Mouse (Mus musculus): Measurements from ENCODE around the gene Tnfrsf21. TPM values are rescaled to one million over a fixed set of nuclear protein-coding genes. Genes with fewer than 3 reads are reported as not detected.

Gene Tnfrsf21
- polyA plus RNA-seq, 1 experiment from 2014 or later = 11.9 TPM

DNA sequence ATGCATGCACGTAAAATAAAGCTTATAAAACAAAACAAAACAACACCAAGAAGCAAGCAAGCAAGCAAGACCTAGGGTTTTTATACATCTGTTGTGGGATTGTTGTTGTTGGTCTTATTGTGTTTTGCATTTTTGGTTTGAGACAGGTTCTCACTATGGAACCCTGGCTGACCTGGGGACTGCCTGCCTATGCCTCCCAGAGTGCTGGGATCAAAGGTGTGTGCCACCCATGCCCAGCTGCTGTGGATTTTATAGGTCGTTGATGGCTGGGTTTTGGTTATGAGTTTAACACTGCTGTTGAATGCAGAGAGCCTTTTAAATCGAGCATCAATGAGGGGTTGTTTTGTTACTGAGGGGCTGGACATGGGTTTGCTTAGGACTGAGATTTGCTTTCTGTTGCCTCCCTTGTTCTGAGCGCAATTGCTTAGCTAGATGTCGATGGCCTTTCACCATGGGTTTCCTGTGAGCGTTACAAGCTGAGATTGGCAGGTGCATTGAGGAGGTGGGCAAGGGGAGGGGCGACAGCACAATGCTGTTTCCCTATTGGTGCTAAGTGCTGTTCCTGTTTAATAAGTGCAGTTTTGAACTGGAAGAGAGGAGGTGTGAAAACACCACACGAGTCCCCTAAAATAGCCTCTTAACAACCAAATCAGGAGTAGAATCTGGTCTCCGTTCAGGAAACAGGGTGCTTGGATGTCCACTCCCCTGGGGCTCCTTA lies 94.0 kb downstream of the Tnfrsf21 start:
- Histone ChIP-seq H3K4me3 (no peak overlapping the region), H3K9me3 (replicated peaks) (no peaks in the 10 kb centered on the region), H3K4me2 (no peak overlapping the region), H3K27ac (ENCODE audit: poor library complexity, severe bottlenecking) (no peak overlapping the region), H3K9ac (no peak overlapping the region), H3K4me1 (replicated peaks) (no peaks in the 10 kb centered on the region), H3K27me3 (replicated peaks) (no peaks in the 10 kb centered on the region), H3K36me3 (no peaks in the 10 kb centered on the region)
- 68% methylated on average over 9 of the region's 9 CpGs for WGBS
- no peak for ATAC-seq (ENCODE audit: insufficient number of reproducible peaks, low FRiP score)

GRCm38 (mm10) chr17:43113391-43113984 lies 97.1 kb downstream of the Tnfrsf21 start:
- Histone ChIP-seq H3K36me3 (no peaks in the 10 kb centered on the region), H3K9me3 (replicated peaks) (no peaks in the 10 kb centered on the region), H3K27ac (ENCODE audit: poor library complexity, severe bottlenecking) (no peak overlapping the region), H3K4me2 (no peak overlapping the region), H3K9ac (no peak overlapping the region), H3K27me3 (replicated peaks) (no peaks in the 10 kb centered on the region), H3K4me3 (no peak overlapping the region), H3K4me1 (replicated peaks) (no peaks in the 10 kb centered on the region)
- 77% methylated on average over 9 of the region's 9 CpGs for WGBS
- no peak for ATAC-seq (ENCODE audit: insufficient number of reproducible peaks, low FRiP score)

GRCm38 (mm10) chr17:43114086-43114581 lies 97.8 kb downstream of the Tnfrsf21 start:
- no peak overlapping the region for H3K27ac ChIP-seq (ENCODE audit: poor library complexity, severe bottlenecking)
- no peaks in the 10 kb centered on the region for H3K9me3 ChIP-seq (replicated peaks)
- H3K4me3 ChIP-seq = no peak overlapping the region
- no peak for ATAC-seq (ENCODE audit: insufficient number of reproducible peaks, low FRiP score)
- no peaks in the 10 kb centered on the region for H3K4me1 ChIP-seq (replicated peaks)
- H3K9ac ChIP-seq = no peak overlapping the region
- no peak overlapping the region for H3K4me2 ChIP-seq
- no peaks in the 10 kb centered on the region for H3K36me3 ChIP-seq
- H3K27me3 ChIP-seq (replicated peaks) = no peaks in the 10 kb centered on the region
- 67% methylated on average over 8 of the region's 8 CpGs for WGBS

DNA sequence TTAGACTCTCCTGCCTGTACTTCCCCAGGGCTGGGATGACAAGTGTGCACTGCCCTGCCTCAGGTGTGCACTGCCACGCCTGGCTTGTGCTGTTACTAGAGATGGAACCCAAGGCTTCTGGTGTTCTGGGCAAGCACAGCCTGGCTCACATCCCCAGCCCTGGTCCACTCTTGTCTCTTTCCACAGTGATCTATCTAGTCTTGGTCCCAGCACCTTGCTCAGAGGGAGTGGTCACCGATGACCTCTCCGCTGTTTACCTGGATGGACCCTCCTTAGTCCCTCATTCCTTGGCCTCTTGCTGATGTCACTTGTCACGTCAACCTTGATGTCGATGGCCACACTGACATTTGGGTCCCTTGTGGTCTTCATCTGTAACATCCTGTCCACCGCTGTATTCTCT lies 98.6 kb downstream of the Tnfrsf21 start:
- H3K36me3 ChIP-seq = no peaks in the 10 kb centered on the region
- ATAC-seq (ENCODE audit: insufficient number of reproducible peaks, low FRiP score) = no peak
- no peak overlapping the region for H3K4me2 ChIP-seq
- H3K27ac ChIP-seq (ENCODE audit: poor library complexity, severe bottlenecking) = no peak overlapping the region
- WGBS = 89% methylated on average over 6 of the region's 6 CpGs
- no peak overlapping the region for H3K9ac ChIP-seq
- no peaks in the 10 kb centered on the region for H3K4me1 ChIP-seq (replicated peaks)
- no peak overlapping the region for H3K4me3 ChIP-seq
- H3K27me3 ChIP-seq (replicated peaks) = no peaks in the 10 kb centered on the region
- H3K9me3 ChIP-seq (replicated peaks) = no peaks in the 10 kb centered on the region

DNA sequence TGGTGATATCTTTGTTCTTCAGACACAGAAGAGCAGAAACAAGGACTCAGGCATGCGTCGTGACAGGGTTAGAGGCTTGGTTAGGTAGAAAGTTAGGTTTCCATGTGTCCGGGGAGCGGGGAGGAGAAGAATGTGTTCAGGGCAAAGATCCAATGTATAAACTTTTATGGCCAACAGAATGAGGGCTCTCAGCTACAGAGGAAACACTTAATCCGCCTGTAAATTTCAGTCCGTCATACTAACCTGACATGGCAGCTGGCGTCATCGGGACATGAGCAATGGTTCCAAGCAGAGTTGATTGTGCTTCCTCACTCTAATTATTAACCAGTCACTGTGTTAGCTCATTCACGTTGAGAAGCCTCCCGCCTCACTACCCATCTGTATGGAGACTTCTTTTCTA lies 100.4 kb downstream of the Tnfrsf21 start:
- H3K27me3 ChIP-seq (replicated peaks) = no peaks in the 10 kb centered on the region
- H3K4me1 ChIP-seq (replicated peaks) = no peaks in the 10 kb centered on the region
- no peak for ATAC-seq (ENCODE audit: insufficient number of reproducible peaks, low FRiP score)
- WGBS = 84% methylated on average over 10 of the region's 10 CpGs
- no peak overlapping the region for H3K4me2 ChIP-seq
- H3K36me3 ChIP-seq = no peaks in the 10 kb centered on the region
- H3K4me3 ChIP-seq = no peak overlapping the region
- no peak overlapping the region for H3K9ac ChIP-seq
- H3K27ac ChIP-seq (ENCODE audit: poor library complexity, severe bottlenecking) = no peak overlapping the region
- no peaks in the 10 kb centered on the region for H3K9me3 ChIP-seq (replicated peaks)

DNA sequence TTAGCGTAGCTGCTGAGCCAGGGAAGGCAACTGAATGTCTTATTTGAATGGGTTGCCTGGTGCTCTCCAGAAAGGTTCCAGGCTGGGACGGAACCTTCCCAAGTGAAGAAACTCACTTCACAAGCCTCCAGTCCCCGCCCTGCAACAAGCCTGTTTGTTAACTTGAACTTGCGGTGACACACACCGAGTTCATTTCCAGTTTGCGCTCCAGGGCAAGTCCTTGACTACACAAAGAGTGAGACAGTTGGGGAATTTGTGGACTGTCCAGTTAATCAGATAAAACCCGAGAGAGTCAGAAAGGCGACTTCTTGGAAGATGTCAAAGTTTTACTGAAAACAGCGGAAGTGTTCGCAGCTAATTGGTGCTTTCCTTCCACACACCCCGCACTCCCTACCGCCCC lies 103.1 kb downstream of the Tnfrsf21 start:
- H3K27ac ChIP-seq (ENCODE audit: poor library complexity, severe bottlenecking) = no peak overlapping the region
- no peak overlapping the region for H3K4me3 ChIP-seq
- H3K9me3 ChIP-seq (replicated peaks) = no peaks in the 10 kb centered on the region
- no peak overlapping the region for H3K9ac ChIP-seq
- H3K27me3 ChIP-seq (replicated peaks) = no peaks in the 10 kb centered on the region
- no peak for ATAC-seq (ENCODE audit: insufficient number of reproducible peaks, low FRiP score)
- H3K4me1 ChIP-seq (replicated peaks) = no peaks in the 10 kb centered on the region
- H3K36me3 ChIP-seq = no peaks in the 10 kb centered on the region
- no peak overlapping the region for H3K4me2 ChIP-seq
- 74% methylated on average over 12 of the region's 12 CpGs for WGBS

DNA sequence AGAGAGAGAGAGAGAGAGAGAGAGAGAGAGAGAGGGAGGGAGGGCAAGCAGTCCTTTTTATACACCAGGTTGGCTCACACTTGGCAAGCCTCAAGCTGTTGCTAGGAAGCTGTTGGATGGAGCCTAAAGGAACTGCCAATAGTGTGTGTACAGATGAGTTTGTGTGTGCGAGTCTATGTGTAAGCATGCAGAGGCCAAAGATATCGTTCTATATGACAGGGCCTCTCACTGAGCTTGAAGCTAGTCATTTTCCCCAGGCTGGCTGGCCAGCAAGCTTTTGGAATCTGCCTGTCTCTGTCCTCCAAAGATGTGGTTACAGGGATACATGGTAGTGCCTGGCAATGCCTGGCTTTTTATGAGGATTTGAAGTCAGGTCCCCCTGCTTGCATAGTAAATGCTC lies 104.7 kb downstream of the Tnfrsf21 start:
- Histone ChIP-seq H3K36me3 (no peaks in the 10 kb centered on the region), H3K9me3 (replicated peaks) (no peaks in the 10 kb centered on the region), H3K9ac (no peak overlapping the region), H3K4me1 (replicated peaks) (no peaks in the 10 kb centered on the region), H3K4me3 (no peak overlapping the region), H3K27me3 (replicated peaks) (no peaks in the 10 kb centered on the region), H3K4me2 (no peak overlapping the region), H3K27ac (ENCODE audit: poor library complexity, severe bottlenecking) (no peak overlapping the region)
- no peak for ATAC-seq (ENCODE audit: insufficient number of reproducible peaks, low FRiP score)
- 95% methylated on average over 2 of the region's 2 CpGs for WGBS

GRCm38 (mm10) chr17:43128305-43128704 lies 112.0 kb downstream of the Tnfrsf21 start:
- H3K9ac ChIP-seq = no peak overlapping the region
- no peaks in the 10 kb centered on the region for H3K9me3 ChIP-seq (replicated peaks)
- no peak overlapping the region for H3K4me2 ChIP-seq
- WGBS = 62% methylated on average over 3 of the region's 3 CpGs
- H3K36me3 ChIP-seq = no peaks in the 10 kb centered on the region
- H3K4me1 ChIP-seq (replicated peaks) = no peaks in the 10 kb centered on the region
- no peak overlapping the region for H3K4me3 ChIP-seq
- H3K27me3 ChIP-seq (replicated peaks) = no peaks in the 10 kb centered on the region
- no peak overlapping the region for H3K27ac ChIP-seq (ENCODE audit: poor library complexity, severe bottlenecking)
- ATAC-seq (ENCODE audit: insufficient number of reproducible peaks, low FRiP score) = no peak

GRCm38 (mm10) chr17:43128908-43129533 lies 112.7 kb downstream of the Tnfrsf21 start:
- no peaks in the 10 kb centered on the region for H3K4me1 ChIP-seq (replicated peaks)
- no peaks in the 10 kb centered on the region for H3K9me3 ChIP-seq (replicated peaks)
- no peak overlapping the region for H3K27ac ChIP-seq (ENCODE audit: poor library complexity, severe bottlenecking)
- no peak overlapping the region for H3K4me2 ChIP-seq
- 83% methylated on average over 7 of the region's 7 CpGs for WGBS
- no peak for ATAC-seq (ENCODE audit: insufficient number of reproducible peaks, low FRiP score)
- H3K27me3 ChIP-seq (replicated peaks) = no peaks in the 10 kb centered on the region
- H3K9ac ChIP-seq = no peak overlapping the region
- H3K36me3 ChIP-seq = no peaks in the 10 kb centered on the region
- H3K4me3 ChIP-seq = no peak overlapping the region

DNA sequence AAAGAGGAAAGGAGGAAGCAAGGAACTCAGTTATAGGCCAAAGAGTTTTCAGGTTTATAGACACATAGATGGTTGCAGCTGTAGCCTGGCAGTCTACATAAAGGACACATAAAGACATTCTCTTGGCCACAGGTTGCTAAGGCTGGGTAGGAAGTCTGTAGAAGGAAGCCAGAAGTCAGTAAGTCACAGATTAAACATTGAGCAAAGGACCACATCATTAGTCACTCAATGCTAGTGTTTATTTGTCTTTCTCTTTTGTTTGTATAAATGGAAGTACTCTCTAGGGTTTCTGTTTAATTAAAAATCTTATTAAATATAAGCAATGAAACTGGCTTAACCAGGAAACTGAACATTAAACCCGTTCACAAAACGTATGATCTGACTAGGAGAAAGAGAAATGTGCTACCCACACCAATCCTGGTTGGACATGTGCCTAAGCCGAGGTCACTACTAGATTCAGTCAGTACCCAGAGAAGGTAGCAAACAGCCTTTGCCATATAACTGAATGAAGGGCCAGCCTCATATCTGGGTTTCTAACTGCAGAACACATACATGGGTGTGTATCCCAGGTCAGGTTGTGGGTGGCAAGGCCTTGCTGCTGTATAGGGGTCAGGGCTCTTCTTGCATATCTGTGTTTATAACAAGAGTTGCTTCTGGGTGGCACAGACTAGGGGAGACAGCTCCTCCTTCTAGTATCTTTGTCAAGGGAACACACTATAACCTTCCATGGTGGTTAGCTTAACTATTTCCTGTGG lies 113.9 kb downstream of the Tnfrsf21 start:
- Histone ChIP-seq H3K4me3 (no peak overlapping the region), H3K9ac (no peak overlapping the region), H3K36me3 (no peaks in the 10 kb centered on the region), H3K27me3 (replicated peaks) (no peaks in the 10 kb centered on the region), H3K9me3 (replicated peaks) (no peaks in the 10 kb centered on the region), H3K27ac (ENCODE audit: poor library complexity, severe bottlenecking) (no peak overlapping the region), H3K4me1 (replicated peaks) (no peaks in the 10 kb centered on the region), H3K4me2 (no peak overlapping the region)
- 81% methylated on average over 3 of the region's 3 CpGs for WGBS
- ATAC-seq (ENCODE audit: insufficient number of reproducible peaks, low FRiP score) = no peak

DNA sequence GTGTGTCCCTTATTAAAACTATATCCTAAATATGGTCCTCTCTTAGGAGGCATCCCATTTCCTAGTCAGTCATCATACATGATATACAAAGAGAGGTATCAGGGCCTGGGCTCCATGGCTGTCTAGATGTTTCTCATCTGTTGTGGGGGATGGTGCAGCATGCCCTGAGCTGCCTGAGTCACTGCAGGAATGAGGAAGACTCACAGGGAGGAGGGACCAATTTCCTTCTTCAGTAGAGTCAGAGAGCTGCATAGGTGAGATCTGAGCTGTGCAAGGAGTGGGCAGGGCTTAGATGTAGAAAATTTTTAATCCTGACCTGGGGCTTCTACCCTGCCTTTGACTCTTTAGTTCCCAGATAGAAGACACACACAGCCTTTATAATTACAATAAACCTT lies 114.5 kb downstream of the Tnfrsf21 start:
- no peaks in the 10 kb centered on the region for H3K36me3 ChIP-seq
- H3K9me3 ChIP-seq (replicated peaks) = no peaks in the 10 kb centered on the region
- H3K9ac ChIP-seq = no peak overlapping the region
- ATAC-seq (ENCODE audit: insufficient number of reproducible peaks, low FRiP score) = no peak
- no peak overlapping the region for H3K4me2 ChIP-seq
- no peaks in the 10 kb centered on the region for H3K27me3 ChIP-seq (replicated peaks)
- no peak overlapping the region for H3K27ac ChIP-seq (ENCODE audit: poor library complexity, severe bottlenecking)
- no peak overlapping the region for H3K4me3 ChIP-seq
- no peaks in the 10 kb centered on the region for H3K4me1 ChIP-seq (replicated peaks)

All from heart, embryonic 12.5 days (tissue).